Mouse (Mus musculus): Measurements from ENCODE around the gene Gpr155. TPM values are rescaled to one million over a fixed set of nuclear protein-coding genes. Genes with fewer than 3 reads are reported as not detected.
A peak's percentile ranks its signal among the peaks of the same experiment; 100 is the strongest.

Gene Gpr155
- polyA plus RNA-seq, 2 experiments from 2014 or later = 15.1 to 19.5 TPM

DNA sequence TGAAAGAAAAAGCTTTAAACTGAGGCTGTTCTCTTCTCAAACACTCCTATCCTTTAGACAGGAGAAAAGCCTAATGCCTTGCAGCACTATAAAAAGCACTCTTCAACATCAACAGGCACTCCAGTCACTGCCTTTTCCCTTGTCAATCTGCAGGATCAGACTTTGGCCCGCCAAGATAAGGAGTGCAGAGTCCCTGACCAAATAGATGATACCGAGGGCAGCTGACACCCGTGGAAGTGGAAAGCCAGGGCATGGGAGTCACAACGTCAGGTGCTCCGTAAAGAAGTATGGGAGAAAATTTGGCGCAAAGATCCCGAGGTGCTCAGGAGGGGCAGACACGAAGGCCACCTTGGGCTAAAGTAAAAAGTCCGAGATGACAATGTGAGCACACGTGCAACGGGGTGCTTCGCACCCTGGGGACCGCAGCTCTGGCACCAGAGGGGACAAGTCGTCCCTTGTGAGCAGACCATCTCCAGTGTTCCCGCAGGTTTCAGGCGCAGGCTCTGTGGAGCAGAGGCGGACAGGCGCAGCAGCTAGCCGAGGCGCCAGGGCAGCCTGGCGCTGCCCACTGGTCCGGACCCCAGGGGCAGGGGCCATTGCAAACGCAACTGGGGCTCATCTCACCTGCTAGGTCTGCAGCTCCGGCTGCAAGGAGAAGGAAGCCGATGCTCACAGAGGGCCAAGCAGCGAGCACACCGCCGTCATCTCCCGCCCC is 574 bp downstream of the Gpr155 start:
- no peak for ATAC-seq

DNA sequence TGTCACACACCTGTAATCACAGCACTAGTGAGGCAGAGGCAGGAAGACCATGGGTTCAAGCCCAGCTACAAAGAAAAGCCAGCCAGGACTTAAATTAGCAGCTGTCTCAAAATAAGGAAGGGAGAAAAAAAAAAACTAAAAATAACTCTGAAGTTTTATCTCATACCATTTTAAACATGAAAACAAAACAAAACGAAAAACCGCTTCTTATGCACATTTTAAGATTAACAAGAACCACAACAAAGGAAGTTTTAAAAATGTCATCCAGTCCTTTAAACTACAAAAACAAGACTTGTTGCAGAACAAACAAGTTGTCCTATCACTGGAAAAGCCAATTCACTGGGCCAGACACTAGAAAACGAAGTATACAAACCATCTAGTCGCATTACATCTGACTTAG is 1.2 kb downstream of the Gpr155 start:
- ATAC-seq = no peak

DNA sequence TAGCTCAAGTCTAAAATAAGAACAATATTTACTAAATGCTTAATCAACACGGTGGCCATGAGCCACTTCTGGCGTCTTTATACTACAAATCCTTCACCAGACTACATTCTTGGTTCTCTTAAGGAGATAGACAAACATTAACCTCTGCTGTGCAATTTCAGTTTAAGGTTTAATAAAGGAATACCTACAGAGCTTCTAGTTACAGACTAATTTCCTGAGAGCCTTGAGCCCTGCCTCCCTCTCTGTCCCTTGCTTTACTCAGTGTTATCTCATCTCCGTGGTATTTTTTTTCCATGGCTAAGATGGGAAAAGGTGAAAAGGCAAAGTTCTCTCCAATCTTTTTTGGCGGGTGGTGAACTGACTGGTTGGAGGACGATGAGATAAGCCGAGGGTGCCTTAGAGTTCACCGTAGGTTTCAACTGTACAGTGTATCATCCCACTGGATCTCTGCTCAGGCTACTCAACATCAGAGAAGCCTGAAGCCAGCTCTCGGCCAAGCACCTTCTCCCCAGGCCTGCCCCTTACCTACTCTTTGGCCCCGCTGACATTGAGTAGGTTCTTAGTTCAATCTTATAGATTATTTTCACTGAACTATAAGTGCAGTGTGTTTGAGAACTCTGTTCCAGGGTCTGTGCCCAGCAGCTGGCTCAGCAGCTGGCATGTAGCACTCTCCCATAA is 5.9 kb downstream of the Gpr155 start:
- no peak for ATAC-seq

DNA sequence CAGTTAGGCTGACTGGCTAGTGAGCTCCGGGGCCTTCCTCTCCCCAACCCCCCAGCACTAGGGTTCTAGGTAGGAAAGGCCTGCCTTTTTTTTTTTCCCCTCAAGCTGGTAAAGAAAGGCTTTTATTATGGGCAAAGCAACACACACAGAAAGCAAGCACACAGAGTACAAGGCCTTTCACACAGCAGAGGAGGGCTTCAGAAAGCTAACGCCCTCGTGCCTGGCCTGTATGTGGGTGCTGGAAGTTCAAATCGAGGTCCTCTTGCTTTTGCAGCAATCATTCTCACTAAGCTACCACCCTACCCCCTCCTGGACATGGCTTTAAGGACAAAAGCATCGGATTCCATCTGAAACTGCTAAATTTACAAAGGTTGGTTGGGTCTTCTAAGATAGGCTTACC is 6.7 kb downstream of the Gpr155 start:
- no peak for ATAC-seq

DNA sequence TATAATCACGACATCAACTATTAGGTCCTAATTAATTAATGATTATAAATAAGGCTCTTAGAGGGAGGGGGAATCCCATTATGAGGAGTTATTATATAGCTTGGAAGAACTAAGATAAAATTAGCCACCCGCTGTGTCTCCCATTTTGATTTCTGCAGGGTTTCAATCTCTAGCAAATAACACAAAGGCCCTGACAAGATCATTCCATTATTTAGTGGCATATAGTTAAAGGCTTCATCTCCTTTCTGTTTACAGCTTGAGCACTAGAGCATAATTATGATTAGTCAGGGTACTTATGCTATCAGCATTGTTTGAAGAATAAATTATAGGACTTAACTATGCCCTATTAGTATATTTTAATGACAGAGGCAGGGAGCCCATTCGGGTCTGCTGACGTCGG is 8.0 kb downstream of the Gpr155 start:
- ATAC-seq = no peak

DNA sequence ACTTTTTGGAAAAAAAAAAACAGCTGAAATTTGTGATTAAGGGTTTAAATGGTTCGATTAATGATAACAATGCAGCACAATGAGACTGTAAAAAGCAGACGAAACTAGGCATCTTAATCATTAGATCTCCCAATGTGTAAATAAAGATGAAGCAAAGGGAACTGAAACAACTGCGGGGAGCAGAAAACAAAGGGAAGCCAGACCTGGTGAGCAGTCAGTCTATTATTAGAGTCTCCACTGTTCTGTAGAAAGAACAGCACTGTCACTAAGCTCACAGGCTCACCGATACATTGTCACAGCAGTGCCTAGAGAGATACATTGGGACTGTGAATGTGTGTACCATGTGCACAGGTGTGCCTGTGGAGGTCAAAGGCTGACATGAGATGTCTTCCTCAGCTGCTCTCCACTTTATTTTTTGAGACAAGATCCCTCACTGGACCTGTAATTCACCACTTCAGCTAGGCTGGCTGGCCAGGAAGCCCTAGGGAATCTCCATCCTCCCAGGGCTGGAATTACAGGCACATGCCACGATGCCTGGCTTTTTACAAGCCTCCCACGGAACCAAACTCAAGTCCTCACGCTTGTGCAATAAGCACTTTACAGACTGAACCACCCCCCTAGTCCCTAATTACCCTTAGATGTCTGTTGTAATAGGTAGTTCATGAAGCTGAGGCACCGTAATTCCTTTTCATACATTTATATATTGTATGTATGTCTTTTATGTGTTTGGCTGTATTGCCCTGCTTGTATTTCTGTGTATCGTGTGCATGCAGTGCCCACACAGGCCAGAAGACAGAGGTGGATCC is 14.6 kb downstream of the Gpr155 start:
- ATAC-seq = no peak

DNA sequence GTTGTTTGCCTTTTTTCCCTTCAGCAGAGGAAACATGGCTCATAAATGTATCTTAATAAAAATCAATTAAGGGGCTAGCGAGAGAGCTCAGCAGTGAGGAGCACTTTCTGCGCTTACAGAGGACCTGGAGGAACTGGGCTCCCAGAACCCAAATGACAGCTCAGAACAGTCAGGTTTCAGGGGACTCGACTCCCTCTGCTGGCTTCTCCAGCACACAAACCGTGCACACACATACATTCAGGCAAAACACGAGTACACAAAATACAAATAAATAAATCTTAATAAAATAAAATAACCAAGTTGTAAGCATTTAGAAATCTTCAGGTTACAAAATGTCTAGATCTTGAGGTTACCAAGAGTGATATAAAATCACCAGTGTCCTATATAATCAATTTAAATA is 22.9 kb downstream of the Gpr155 start:
- ATAC-seq = no peak

DNA sequence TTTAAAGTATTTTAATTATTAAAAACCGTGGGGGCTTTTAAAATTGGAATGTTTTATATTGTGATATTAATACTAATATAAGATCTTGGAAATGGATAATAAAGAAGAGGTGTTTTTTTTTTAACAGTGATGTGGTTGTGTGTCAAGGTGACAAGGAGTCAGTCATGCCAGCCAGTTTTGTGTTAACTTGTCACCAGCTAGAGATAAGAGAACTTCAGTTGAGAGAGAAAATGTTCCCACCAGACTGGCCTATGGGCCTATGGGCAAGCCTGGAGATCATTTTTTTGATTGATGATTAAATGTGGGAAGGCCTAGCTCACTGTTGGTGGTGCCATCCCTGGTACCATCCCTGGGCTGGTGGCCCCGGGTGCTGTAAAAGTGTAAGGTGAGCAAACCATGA is 25.8 kb downstream of the Gpr155 start:
- no peak for ATAC-seq

DNA sequence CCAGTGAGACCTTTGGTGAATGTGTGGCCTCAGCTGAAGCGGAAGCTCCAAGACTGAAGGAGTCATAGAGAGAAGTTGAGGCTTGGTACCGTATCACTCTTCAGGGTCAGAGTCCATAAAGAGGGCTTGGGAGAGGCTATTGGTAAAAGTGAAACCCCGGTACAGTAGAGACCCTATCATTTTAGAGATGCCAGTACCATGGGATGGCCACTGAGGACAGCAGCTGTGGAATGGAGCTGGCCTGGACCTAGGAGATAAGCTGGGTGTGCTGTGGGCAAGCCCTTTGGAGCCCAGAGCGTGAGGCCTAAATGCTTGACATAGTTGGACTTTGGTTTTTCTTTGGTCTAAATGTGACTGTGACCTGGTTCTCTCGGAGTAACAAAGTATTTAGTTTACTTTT is 26.4 kb downstream of the Gpr155 start:
- no peak for ATAC-seq

DNA sequence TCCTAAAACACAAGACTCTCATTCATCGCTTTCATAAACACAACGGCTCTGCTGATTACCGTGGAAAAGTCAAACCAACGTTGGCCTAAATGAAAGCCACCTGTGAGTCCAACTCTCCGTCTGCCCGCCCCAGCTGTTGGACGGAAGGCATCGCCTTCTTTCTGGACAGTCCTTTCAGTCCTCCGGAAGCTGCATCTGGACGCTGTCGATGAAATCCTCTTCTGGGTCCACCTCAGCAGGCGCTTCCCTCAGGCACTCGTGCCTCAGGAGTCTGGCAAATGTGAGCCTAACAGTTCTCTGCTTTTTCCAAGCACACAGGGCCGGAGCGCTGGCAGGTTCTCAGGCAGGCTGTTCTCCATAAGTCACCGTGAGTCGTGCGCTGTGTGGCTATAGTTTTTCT is 29.4 kb downstream of the Gpr155 start:
- no peak for ATAC-seq

DNA sequence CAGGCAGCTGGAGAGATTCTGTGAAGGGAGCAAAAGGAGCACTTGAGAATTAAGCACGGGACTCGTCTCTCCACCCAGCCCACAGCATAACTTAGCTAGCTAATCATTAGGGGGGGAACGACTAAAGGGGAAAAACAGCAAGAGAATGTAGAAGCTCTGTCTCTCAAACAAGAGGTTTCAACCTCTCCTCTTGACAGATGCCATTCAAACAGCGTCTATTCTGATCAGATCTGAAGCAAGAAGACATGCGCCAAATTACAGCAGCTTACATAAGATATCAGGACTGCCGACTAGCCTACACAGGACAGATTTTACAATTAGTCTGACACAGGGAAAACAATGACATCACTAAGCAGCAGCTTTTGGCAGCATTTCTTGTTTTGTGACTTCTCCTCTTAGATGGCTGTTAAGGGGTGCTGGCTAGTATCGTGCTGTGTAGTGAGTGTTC is 34.4 kb downstream of the Gpr155 start:
- ATAC-seq = no peak

DNA sequence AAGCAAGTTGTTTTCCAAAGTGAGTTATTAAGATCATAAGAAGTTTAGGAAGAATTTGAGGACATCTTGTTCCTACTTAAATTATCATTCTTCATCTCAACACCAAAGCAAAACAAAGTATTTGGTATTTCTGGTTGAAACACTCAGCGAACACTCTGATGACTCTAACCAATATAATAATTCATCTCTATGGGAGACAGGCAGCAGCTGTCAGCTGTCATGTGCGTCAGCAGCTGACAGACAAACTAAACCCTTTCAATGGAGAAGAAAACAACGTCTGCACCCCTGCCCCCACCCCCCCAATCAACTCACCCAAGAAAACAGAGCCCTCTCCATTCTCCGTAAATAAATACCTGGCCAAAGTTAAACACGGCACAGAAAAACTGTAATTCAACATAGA is 34.9 kb downstream of the Gpr155 start:
- no peak for ATAC-seq

DNA sequence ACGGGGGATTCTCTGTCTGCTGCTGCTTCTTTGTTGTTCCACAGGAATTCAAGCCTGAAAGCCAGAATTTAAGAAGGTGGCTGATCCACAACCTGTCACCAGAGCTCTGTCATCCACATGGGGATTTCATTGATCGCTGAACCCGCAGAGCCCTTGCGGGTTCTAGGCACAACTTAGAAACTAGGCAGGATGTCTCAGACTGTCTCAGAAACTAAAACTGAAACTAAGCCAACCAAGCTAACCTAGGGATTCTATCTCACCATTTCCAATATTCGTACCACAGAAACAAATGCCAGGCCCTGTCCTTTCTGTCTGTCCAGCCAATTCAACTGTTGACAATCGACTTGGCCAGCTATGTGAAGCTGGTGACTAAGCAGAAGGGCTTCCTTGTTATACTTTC is 38.2 kb downstream of the Gpr155 start:
- no peak for ATAC-seq

DNA sequence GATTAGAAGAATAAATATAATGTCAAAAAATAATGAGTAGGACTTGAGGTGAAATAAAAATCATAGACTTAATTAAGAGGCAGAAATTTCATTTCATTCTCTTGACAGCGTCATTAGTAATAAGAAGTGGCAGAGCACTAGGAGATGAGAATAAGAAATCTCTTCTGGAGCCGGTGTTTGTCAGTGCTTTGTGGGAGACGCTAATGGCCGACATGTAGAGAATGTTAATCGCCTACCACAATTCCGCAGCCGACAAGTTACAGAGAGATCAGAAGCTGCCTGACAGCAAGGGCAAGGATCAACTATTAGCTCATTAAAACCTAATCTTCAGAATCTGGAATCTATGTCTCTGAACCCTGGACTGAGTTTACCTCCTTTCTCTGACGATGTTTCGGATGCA is 38.6 kb downstream of the Gpr155 start:
- ATAC-seq = no peak

DNA sequence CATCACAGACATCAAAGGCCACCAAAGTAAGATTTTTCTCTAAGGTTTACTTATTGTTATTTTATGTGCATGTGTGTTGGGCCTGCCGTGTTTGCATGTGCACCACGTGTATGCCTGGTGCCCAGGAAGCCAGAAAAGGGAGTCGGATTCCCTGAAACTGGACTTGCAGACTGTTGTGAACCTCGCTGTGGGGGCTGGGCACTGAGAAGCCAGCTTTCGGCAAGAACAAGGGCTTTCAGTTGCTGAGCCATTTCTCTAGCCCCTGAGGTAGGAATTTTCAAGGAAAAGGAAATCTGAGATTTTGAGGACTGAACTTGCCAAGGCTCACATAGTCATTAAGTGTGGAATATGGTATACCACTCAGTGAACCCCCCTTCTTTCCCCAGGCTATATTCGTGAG is 39.2 kb downstream of the Gpr155 start:
- no peak for ATAC-seq

DNA sequence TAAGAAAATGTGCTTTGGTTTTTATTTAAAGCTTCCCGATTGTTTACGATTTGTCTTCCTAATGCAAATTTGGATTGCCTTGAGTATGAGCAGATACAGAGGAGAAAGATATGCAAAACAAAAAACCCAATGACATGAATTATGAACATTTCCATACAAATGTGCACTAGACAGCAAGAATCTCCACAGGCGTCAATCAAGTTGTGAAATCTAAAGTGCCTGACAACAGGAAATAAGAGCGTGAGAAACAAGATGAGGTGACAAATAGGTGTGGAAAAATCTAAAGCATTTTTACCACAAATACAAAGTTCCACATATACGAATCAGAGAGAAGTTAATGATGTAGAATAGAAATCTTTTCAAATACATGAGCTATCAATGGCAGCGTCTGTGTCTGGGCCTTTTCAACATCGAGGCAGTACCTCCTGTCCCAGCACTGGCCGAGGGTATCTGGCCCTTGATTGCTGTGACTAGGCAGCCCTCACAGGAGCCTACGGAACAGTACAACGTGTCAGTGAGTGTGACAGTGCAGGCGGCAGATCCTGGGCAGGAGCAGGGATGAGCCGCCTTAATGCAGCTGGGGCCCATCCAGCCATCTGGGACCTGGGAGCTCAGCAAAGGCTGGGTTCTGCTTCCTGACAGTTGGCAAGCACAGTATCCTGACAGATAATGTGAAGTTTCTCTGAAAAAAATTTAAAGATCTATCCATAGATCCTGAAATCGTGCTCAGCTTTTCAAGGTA is 39.9 kb downstream of the Gpr155 start:
- ATAC-seq = peak; percentile 81

DNA sequence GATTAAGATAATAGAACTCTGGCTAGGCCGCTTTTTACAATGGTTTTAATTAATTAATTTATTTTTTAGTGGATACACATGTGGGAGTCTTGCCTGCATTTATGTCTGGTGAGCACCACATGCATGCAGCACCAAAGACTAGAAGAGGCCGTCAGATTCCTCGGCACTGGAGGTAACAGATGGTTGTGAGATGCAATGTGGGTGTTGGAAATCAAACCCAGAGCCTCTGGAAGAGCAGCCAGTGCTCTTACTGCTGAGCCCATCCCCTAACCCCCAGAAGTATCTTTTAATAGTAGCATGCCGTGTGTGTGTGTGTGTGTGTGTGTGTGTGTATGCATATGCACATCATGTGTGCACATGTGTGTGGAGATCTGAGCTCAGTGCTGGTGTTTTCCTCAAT is 41.2 kb downstream of the Gpr155 start:
- no peak for ATAC-seq

DNA sequence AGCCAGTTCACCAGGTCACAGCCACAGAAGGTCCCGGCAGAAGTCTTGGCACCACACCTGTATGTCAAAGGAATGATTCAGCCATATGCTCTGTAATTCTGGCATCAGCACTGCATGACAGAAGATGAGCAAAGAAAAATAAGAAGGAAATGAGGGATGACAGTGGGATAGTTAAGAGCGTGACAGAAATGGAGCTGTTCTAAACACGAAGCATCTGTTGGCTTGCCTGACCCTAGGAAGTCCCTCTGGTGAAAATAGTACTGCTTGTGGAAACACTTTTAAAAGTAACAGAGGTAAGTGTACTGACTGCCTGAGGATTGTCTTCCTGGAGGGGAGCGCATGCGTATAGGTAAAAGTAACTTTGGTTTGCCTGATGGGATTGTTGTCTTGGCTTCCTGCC is 42.7 kb downstream of the Gpr155 start:
- no peak for ATAC-seq

DNA sequence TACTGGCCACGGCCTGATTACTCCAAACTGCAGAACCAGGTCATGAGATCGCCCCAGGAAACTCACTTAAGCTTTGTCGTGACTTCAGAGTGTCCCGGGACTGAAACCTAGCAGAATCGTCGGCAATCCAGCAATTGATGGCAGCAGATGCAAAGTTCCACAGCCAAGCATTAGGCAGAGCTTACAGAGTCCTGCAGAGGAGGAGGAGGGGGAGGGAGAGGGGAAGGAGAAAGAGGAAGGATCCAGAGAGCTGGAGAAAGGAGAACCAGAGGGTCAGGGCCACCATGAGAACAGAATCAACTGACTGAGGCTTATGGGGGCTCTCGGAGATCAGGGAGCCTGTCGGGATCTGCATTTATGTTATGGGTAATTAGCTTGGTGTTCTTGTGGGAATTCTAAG is 48.0 kb downstream of the Gpr155 start:
- no peak for ATAC-seq

DNA sequence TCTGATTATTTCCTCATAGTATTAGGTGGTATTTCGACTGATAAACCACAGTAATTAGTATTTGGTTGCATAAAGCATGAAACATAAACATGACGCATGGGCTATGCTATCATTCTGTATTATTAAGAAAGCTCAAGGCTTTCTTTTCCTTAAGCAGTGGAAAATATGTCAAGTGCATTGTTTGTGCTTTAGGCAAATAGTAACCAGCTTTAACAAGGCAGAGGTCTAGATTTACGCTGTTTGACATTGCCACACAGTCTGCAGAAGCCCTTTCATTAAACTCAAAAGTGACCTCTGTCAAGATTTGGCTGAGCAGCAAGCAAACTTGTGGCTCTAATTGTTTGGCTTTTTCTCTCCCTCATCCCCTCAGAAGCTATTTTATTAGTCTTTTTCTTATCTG is 50.4 kb downstream of the Gpr155 start:
- ATAC-seq = no peak

DNA sequence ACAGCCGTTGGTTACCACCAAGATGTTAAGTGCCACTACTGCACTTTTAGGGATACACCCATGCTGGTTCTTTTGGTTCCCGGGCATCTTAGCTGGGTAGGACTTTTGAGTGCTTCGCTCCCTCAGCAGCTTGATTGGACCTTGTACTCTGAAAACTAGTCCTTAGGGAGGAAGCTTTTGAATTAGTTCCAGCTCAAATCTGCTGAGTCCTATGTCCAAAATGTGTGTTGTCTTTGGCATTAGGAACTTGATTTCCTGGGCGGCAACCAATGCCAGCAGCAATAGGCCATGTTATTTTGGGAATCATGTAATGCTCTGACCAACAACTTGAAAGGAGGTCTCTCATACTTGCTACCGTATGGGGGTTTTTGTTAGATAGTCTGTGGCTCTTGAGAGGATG is 60.5 kb downstream of the Gpr155 start:
- ATAC-seq = no peak

DNA sequence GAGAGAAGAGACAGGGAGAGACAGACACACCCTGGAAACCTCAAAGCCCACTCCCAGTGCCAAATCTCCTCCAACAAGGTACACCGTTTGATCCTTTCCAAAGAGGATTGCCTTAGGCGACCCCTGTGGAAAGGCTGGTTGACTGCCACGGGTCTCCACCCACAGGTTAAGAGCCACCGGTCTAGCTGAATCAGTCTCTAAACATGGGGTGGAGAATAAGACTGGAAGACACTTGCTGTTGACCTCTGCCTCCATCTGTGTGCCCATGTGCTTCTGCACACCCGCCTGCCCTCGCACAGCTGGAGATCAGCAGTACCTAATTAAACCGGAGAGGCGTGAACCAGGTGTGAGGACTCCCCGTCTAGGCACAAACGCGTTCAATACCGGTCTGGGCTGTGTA is 63.4 kb downstream of the Gpr155 start:
- ATAC-seq = no peak

DNA sequence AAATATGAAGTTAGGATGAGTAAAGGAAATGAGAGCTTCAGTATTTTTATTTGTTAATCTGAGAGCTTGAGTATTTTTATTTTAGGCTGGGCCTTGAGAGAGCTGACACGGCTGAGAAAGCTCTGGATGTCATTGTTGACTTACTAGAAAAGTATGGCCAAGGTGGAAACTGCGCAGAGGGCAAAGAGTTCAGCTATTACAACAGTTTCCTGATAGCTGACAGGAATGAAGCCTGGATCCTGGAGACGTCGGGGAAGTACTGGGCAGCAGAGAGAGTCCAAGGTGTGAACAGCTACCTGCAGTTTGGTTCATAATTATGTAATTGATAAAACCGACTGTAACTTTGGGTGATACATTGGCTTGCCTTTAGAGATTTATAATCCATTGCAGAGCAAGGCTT is 67.2 kb downstream of the Gpr155 start:
- ATAC-seq = no peak
